Mouse (Mus musculus) liver, embryonic 13.5 days (tissue): ENCODE measurements around the gene St3gal4. TPM values are rescaled to one million over a fixed set of nuclear protein-coding genes. Genes with fewer than 3 reads are reported as not detected.

Source experiments
- ATAC-seq: fragments of 200-750 bp; cut with Nextera tagmentation; 2 replicates; pipeline ENCODE4 v1.8.0; 2017; ENCODE audit warnings: low read depth, mild to moderate bottlenecking, moderate number of reproducible peaks, moderate library complexity
- DNase-seq: peaks from one replicate; pipeline ENCODE4 v3.0.0; 2022
- H3K27ac ChIP-seq: fragments of 300-500 bp; sonication (generic); 2 replicates; pipeline ENCODE4 v1.5.1; 2015; ENCODE audit warnings: moderate library complexity, mild to moderate bottlenecking, inconsistent platforms
- H3K27me3 ChIP-seq: fragments of 300-500 bp; sonication (generic); 2 replicates; pipeline ENCODE4 v1.6.1; 2015; ENCODE audit warnings: mild to moderate bottlenecking, inconsistent platforms
- H3K36me3 ChIP-seq: fragments of 300-500 bp; sonication (generic); 2 replicates; pipeline ENCODE4 v1.6.1; 2015; ENCODE audit warnings: mild to moderate bottlenecking, inconsistent platforms
- H3K4me1 ChIP-seq: fragments of 300-500 bp; sonication (generic); replicated peaks from 2 replicates; pipeline ENCODE4 v1.6.1; 2015; ENCODE audit warnings: inconsistent platforms
- H3K4me2 ChIP-seq: fragments of 300-500 bp; sonication (generic); 2 replicates; pipeline ENCODE4 v1.6.1; 2015; ENCODE audit warnings: inconsistent platforms, mild to moderate bottlenecking, moderate library complexity
- H3K4me3 ChIP-seq: fragments of 300-500 bp; sonication (generic); replicated peaks from 2 replicates; pipeline ENCODE4 v1.5.1; 2015; ENCODE audit warnings: mild to moderate bottlenecking, inconsistent platforms
- H3K9ac ChIP-seq: fragments of 300-500 bp; sonication (generic); 2 replicates; pipeline ENCODE4 v1.6.1; 2015; ENCODE audit warnings: mild to moderate bottlenecking, inconsistent platforms
- H3K9me3 ChIP-seq: fragments of 300-500 bp; sonication (generic); replicated peaks from 2 replicates; pipeline ENCODE4 v1.6.1; 2016; ENCODE audit warnings: inconsistent platforms
- WGBS: fragments of 180-500 bp; shearing (Covaris S2); methylation state at CpG from one replicate; pipeline ENCODE4 v1.1.7; 2015; ENCODE audit not compliant: insufficient replicate concordance; 5-methylcytosine and 5-hydroxymethylcytosine counted together
- polyA plus RNA-seq: library from polyadenylated mRNA; unstranded; fragments of >200 nt; fragmentation: Nextera tagmentation; extraction: Ambion mirVana; gene quantifications from 2 replicates; pipeline ENCODE4 v1.2.1, GENCODE M21; 2015

Gene St3gal4
- polyA plus RNA-seq, 1 experiment from 2014 or later = 24.1 TPM

GRCm38 (mm10) chr9:35105438-35105837, 13.6 kb downstream of the St3gal4 start:
- 40% methylated on average over 2 of the region's 2 CpGs for WGBS
- ATAC-seq (no peak), DNase-seq (no peak)
- H3K9ac ChIP-seq = peak overlapping the region; percentile 66
- peaks cover 92% of the 10 kb centered on the region for H3K4me1 ChIP-seq
- H3K9me3 ChIP-seq = no peaks in the 10 kb centered on the region
- H3K4me3 ChIP-seq = peak overlapping the region; percentile 9; the same call in 1 of the 2 replicates
- H3K36me3 ChIP-seq = peaks cover 39% of the 10 kb centered on the region
- H3K4me2 ChIP-seq = peak overlapping the region; percentile 67
- H3K27me3 ChIP-seq = no peaks in the 10 kb centered on the region
- H3K27ac ChIP-seq = peak overlapping the region; percentile 89

- H3K27ac ChIP-seq = peak overlapping the region; percentile 44
- no peak for DNase-seq
- peaks cover 34% of the 10 kb centered on the region for H3K36me3 ChIP-seq
- peaks cover 91% of the 10 kb centered on the region for H3K4me1 ChIP-seq
- H3K4me3 ChIP-seq = no peak overlapping the region
- no peak overlapping the region for H3K4me2 ChIP-seq
- 66% methylated on average over 4 of the region's 4 CpGs for WGBS
- no peak overlapping the region for H3K9ac ChIP-seq
- no peak for ATAC-seq
- H3K27me3 ChIP-seq = no peaks in the 10 kb centered on the region
- no peaks in the 10 kb centered on the region for H3K9me3 ChIP-seq
These were observed 14.4 kb downstream of the St3gal4 start for GRCm38 (mm10) chr9:35104711-35105110.

- H3K27me3 ChIP-seq = no peaks in the 10 kb centered on the region
- DNase-seq (no peak), ATAC-seq (no peak)
- peak overlapping the region; percentile 61 for H3K27ac ChIP-seq
- H3K4me3 ChIP-seq = no peak overlapping the region
- H3K9ac ChIP-seq = peak overlapping the region; percentile 19; the same call in 1 of the 2 replicates
- H3K4me1 ChIP-seq = peaks cover 86% of the 10 kb centered on the region
- H3K4me2 ChIP-seq = no peak overlapping the region
- H3K9me3 ChIP-seq = no peaks in the 10 kb centered on the region
- WGBS = 72% methylated on average over 4 of the region's 4 CpGs
- H3K36me3 ChIP-seq = peaks cover 38% of the 10 kb centered on the region
These were observed 20.3 kb downstream of the St3gal4 start for GRCm38 (mm10) chr9:35098762-35099161.

- Histone ChIP-seq H3K36me3 (peaks cover 29% of the 10 kb centered on the region), H3K27me3 (no peaks in the 10 kb centered on the region), H3K4me3 (no peak overlapping the region), H3K9me3 (no peaks in the 10 kb centered on the region), H3K4me1 (peaks cover 86% of the 10 kb centered on the region), H3K9ac (peak overlapping the region; percentile 39), H3K4me2 (peak overlapping the region; percentile 32; the same call in 1 of the 2 replicates), H3K27ac (peak overlapping the region; percentile 61)
- DNase-seq (peak; percentile 12), ATAC-seq (peak; percentile 63)
- 24% methylated on average over 4 of the region's 4 CpGs for WGBS
These were observed 21.2 kb downstream of the St3gal4 start for GRCm38 (mm10) chr9:35097901-35098300.

- no peak overlapping the region for H3K9ac ChIP-seq
- DNase-seq = no peak
- 89% methylated on average over 1 of the region's 1 CpGs for WGBS
- no peak for ATAC-seq
- H3K36me3 ChIP-seq = peaks cover 18% of the 10 kb centered on the region
- no peak overlapping the region for H3K27ac ChIP-seq
- no peaks in the 10 kb centered on the region for H3K9me3 ChIP-seq
- H3K4me1 ChIP-seq = peaks cover 87% of the 10 kb centered on the region
- H3K4me3 ChIP-seq = no peak overlapping the region
- no peak overlapping the region for H3K4me2 ChIP-seq
- H3K27me3 ChIP-seq = no peaks in the 10 kb centered on the region
These were observed 23.3 kb downstream of the St3gal4 start for GRCm38 (mm10) chr9:35095726-35096125.

GRCm38 (mm10) chr9:35093350-35093749, 25.7 kb downstream of the St3gal4 start:
- Histone ChIP-seq H3K4me1 (peaks cover 71% of the 10 kb centered on the region), H3K9ac (no peak overlapping the region), H3K9me3 (no peaks in the 10 kb centered on the region), H3K36me3 (peaks cover 16% of the 10 kb centered on the region), H3K4me2 (no peak overlapping the region), H3K27ac (peak overlapping the region; percentile 25), H3K4me3 (no peak overlapping the region), H3K27me3 (no peaks in the 10 kb centered on the region)
- 72% methylated on average over 3 of the region's 3 CpGs for WGBS
- no peak for DNase-seq
- ATAC-seq = no peak

GRCm38 (mm10) chr9:35092904-35093303, 26.2 kb downstream of the St3gal4 start:
- Histone ChIP-seq H3K27me3 (no peaks in the 10 kb centered on the region), H3K9me3 (no peaks in the 10 kb centered on the region), H3K4me1 (peaks cover 67% of the 10 kb centered on the region), H3K27ac (no peak overlapping the region; the same call in 1 of the 2 replicates), H3K9ac (no peak overlapping the region), H3K4me3 (no peak overlapping the region), H3K4me2 (no peak overlapping the region), H3K36me3 (peaks cover 16% of the 10 kb centered on the region)
- ATAC-seq = no peak
- no peak for DNase-seq
- 69% methylated on average over 2 of the region's 2 CpGs for WGBS

- Histone ChIP-seq H3K27ac (0 out of 2 replicates have a peak overlapping the region, but pooled peaks have one; percentile 25), H3K36me3 (no peaks in the 10 kb centered on the region), H3K27me3 (no peaks in the 10 kb centered on the region), H3K4me2 (no peak overlapping the region), H3K4me1 (peaks cover 37% of the 10 kb centered on the region), H3K9ac (0 out of 2 replicates have a peak overlapping the region, but pooled peaks have one; percentile 46), H3K4me3 (no peak overlapping the region), H3K9me3 (no peaks in the 10 kb centered on the region)
- ATAC-seq (no peak), DNase-seq (no peak)
- WGBS = 44% methylated on average over 2 of the region's 2 CpGs
These were observed 57.6 kb downstream of the St3gal4 start for GRCm38 (mm10) chr9:35061446-35061845.

- ATAC-seq = no peak
- WGBS = 65% methylated on average over 5 of the region's 5 CpGs
- Histone ChIP-seq H3K9me3 (no peaks in the 10 kb centered on the region), H3K36me3 (peaks cover 5% of the 10 kb centered on the region; the same call in 1 of the 2 replicates), H3K4me3 (no peak overlapping the region), H3K27me3 (no peaks in the 10 kb centered on the region), H3K27ac (no peak overlapping the region), H3K9ac (no peak overlapping the region), H3K4me2 (no peak overlapping the region), H3K4me1 (peaks cover 37% of the 10 kb centered on the region)
- DNase-seq = no peak
These were observed 59.2 kb downstream of the St3gal4 start for GRCm38 (mm10) chr9:35059881-35060280.

GRCm38 (mm10) chr9:35058596-35059354, 60.3 kb downstream of the St3gal4 start:
- DNase-seq (no peak), ATAC-seq (no peak)
- no peak overlapping the region; the same call in 1 of the 2 replicates for H3K27ac ChIP-seq
- H3K9ac ChIP-seq = no peak overlapping the region
- no peaks in the 10 kb centered on the region for H3K27me3 ChIP-seq
- peaks cover 37% of the 10 kb centered on the region for H3K4me1 ChIP-seq
- peaks cover 16% of the 10 kb centered on the region for H3K36me3 ChIP-seq
- H3K4me2 ChIP-seq = no peak overlapping the region
- 85% methylated on average over 2 of the region's 2 CpGs for WGBS
- H3K9me3 ChIP-seq = no peaks in the 10 kb centered on the region
- no peak overlapping the region for H3K4me3 ChIP-seq

- 80% methylated on average over 4 of the region's 4 CpGs for WGBS
- Histone ChIP-seq H3K4me3 (no peak overlapping the region), H3K4me2 (no peak overlapping the region), H3K36me3 (peaks cover 22% of the 10 kb centered on the region), H3K9me3 (no peaks in the 10 kb centered on the region), H3K4me1 (peaks cover 37% of the 10 kb centered on the region), H3K27ac (no peak overlapping the region), H3K27me3 (no peaks in the 10 kb centered on the region), H3K9ac (no peak overlapping the region)
- DNase-seq (no peak), ATAC-seq (no peak)
These were observed 60.9 kb downstream of the St3gal4 start for GRCm38 (mm10) chr9:35058186-35058585.

- no peak overlapping the region for H3K4me3 ChIP-seq
- ATAC-seq = no peak
- H3K9ac ChIP-seq = no peak overlapping the region
- H3K36me3 ChIP-seq = peaks cover 28% of the 10 kb centered on the region
- WGBS = 70% methylated on average over 6 of the region's 6 CpGs
- no peak overlapping the region for H3K4me2 ChIP-seq
- no peaks in the 10 kb centered on the region for H3K27me3 ChIP-seq
- no peaks in the 10 kb centered on the region for H3K9me3 ChIP-seq
- H3K4me1 ChIP-seq = peaks cover 37% of the 10 kb centered on the region
- DNase-seq = no peak
- H3K27ac ChIP-seq = no peak overlapping the region
These were observed 61.4 kb downstream of the St3gal4 start for GRCm38 (mm10) chr9:35057631-35058030.
